Mouse (Mus musculus): Measurements from ENCODE around the gene Osgep. TPM values are rescaled to one million over a fixed set of nuclear protein-coding genes. Genes with fewer than 3 reads are reported as not detected.
A peak's percentile ranks its signal among the peaks of the same experiment; 100 is the strongest.
"Not testable (repeated sequence)": the region's sequence is repeated elsewhere in the genome, so short reads cannot be mapped to it uniquely, and the experiment has no call there.

Gene Osgep
- total and polyA plus RNA-seq, 2 experiments from 2014 or later: 93.3 to 106 TPM

- H3K9me3 ChIP-seq (replicated peaks; ENCODE audit: control insufficient read depth, low read length): no peaks in the 10 kb centered on the region
- H3K36me3 ChIP-seq (replicated peaks; ENCODE audit: control insufficient read depth, insufficient read depth, low read length): no peaks in the 10 kb centered on the region
- no peak overlapping the region for H3K4me3 ChIP-seq (ENCODE audit: low read depth, low read length)
- TF ChIP-seq EP300 (IDR thresholded peaks at IDR 0.05; ENCODE audit: low read depth) (no peak), CTCF (IDR thresholded peaks at IDR 0.05; ENCODE audit: low read depth) (no peak)
- 33% methylated on average over 1 of the region's 1 CpGs for WGBS
- no peak overlapping the region for H3K27ac ChIP-seq (ENCODE audit: low read depth)
- no peaks in the 10 kb centered on the region for H3K27me3 ChIP-seq (ENCODE audit: control insufficient read depth, insufficient read depth, low read length)
- DNase-seq (ENCODE audit: low spot score) (no peak), ATAC-seq (ENCODE audit: insufficient read depth, low read depth) (no peak)
- H3K9ac ChIP-seq (replicated peaks; ENCODE audit: low read depth, low read length): no peak overlapping the region
- H3K4me2 ChIP-seq (ENCODE audit: low read depth, low read length): 0 out of 2 replicates have a peak overlapping the region, but pooled peaks have one; percentile 22
- no peaks in the 10 kb centered on the region for H3K4me1 ChIP-seq (ENCODE audit: control insufficient read depth, insufficient read depth)
Observed at GRCm38 (mm10) chr14:50969041-50969440, 44.3 kb upstream of the Osgep start.

GRCm38 (mm10) chr14:50968216-50968980 is 43.7 kb upstream of the Osgep start:
- Histone ChIP-seq H3K36me3 (replicated peaks; ENCODE audit: control insufficient read depth, insufficient read depth, low read length) (no peaks in the 10 kb centered on the region), H3K9ac (replicated peaks; ENCODE audit: low read depth, low read length) (no peak overlapping the region), H3K4me3 (ENCODE audit: low read depth, low read length) (no peak overlapping the region), H3K4me2 (ENCODE audit: low read depth, low read length) (no peak overlapping the region), H3K9me3 (replicated peaks; ENCODE audit: control insufficient read depth, low read length) (no peaks in the 10 kb centered on the region), H3K27ac (ENCODE audit: low read depth) (no peak overlapping the region), H3K27me3 (ENCODE audit: control insufficient read depth, insufficient read depth, low read length) (no peaks in the 10 kb centered on the region), H3K4me1 (ENCODE audit: control insufficient read depth, insufficient read depth) (no peaks in the 10 kb centered on the region)
- 88% methylated on average over 5 of the region's 5 CpGs for WGBS
- TF ChIP-seq CTCF (IDR thresholded peaks at IDR 0.05; ENCODE audit: low read depth) (no peak), EP300 (IDR thresholded peaks at IDR 0.05; ENCODE audit: low read depth) (no peak)
- ATAC-seq (ENCODE audit: insufficient read depth, low read depth): no peak
- no peak for DNase-seq (ENCODE audit: low spot score)

- WGBS: 83% methylated on average over 5 of the region's 5 CpGs
- H3K27me3 ChIP-seq (ENCODE audit: control insufficient read depth, insufficient read depth, low read length); H3K9me3 ChIP-seq (replicated peaks; ENCODE audit: control insufficient read depth, low read length); H3K4me2 ChIP-seq (ENCODE audit: low read depth, low read length); H3K4me3 ChIP-seq (ENCODE audit: low read depth, low read length); H3K36me3 ChIP-seq (replicated peaks; ENCODE audit: control insufficient read depth, insufficient read depth, low read length); H3K9ac ChIP-seq (replicated peaks; ENCODE audit: low read depth, low read length); ATAC-seq (ENCODE audit: insufficient read depth, low read depth); DNase-seq (ENCODE audit: low spot score); H3K4me1 ChIP-seq (ENCODE audit: control insufficient read depth, insufficient read depth); H3K27ac ChIP-seq (ENCODE audit: low read depth): not testable (repeated sequence)
Observed at GRCm38 (mm10) chr14:50958289-50958995, 33.7 kb upstream of the Osgep start.

- 71% methylated on average over 3 of the region's 3 CpGs for WGBS
- H3K4me3 ChIP-seq (ENCODE audit: low read depth, low read length); H3K4me2 ChIP-seq (ENCODE audit: low read depth, low read length); H3K9ac ChIP-seq (replicated peaks; ENCODE audit: low read depth, low read length); DNase-seq (ENCODE audit: low spot score); H3K36me3 ChIP-seq (replicated peaks; ENCODE audit: control insufficient read depth, insufficient read depth, low read length); H3K9me3 ChIP-seq (replicated peaks; ENCODE audit: control insufficient read depth, low read length); H3K27ac ChIP-seq (ENCODE audit: low read depth); H3K27me3 ChIP-seq (ENCODE audit: control insufficient read depth, insufficient read depth, low read length); H3K4me1 ChIP-seq (ENCODE audit: control insufficient read depth, insufficient read depth); ATAC-seq (ENCODE audit: insufficient read depth, low read depth): not testable (repeated sequence)
Observed at GRCm38 (mm10) chr14:50957146-50957545, 32.5 kb upstream of the Osgep start.

- ATAC-seq (ENCODE audit: insufficient read depth, low read depth); DNase-seq (ENCODE audit: low spot score): not testable (repeated sequence)
- WGBS: 79% methylated on average over 6 of the region's 6 CpGs
Observed at GRCm38 (mm10) chr14:50956724-50957123, 32.0 kb upstream of the Osgep start.

GRCm38 (mm10) chr14:50955942-50956508 is 31.3 kb upstream of the Osgep start, which contains the start of gene Pnp2:
TSS of gene Pnp2 (plus strand) at chr14:50955992.
- Histone ChIP-seq H3K4me2 (ENCODE audit: low read depth, low read length) (peak within 1 kb of the TSS; percentile 43), H3K4me3 (ENCODE audit: low read depth, low read length) (peak within 1 kb of the TSS; percentile 19; the same call in 1 of the 2 replicates)
- not testable (repeated sequence) for H3K9me3 ChIP-seq (replicated peaks; ENCODE audit: control insufficient read depth, low read length); DNase-seq (ENCODE audit: low spot score); H3K27ac ChIP-seq (ENCODE audit: low read depth); H3K27me3 ChIP-seq (ENCODE audit: control insufficient read depth, insufficient read depth, low read length); H3K4me1 ChIP-seq (ENCODE audit: control insufficient read depth, insufficient read depth); H3K9ac ChIP-seq (replicated peaks; ENCODE audit: low read depth, low read length); H3K36me3 ChIP-seq (replicated peaks; ENCODE audit: control insufficient read depth, insufficient read depth, low read length)
- ATAC-seq (ENCODE audit: insufficient read depth, low read depth): peak; percentile 81
- 5% methylated on average over 19 of the region's 19 CpGs for WGBS

More at GRCm38 (mm10) chr14:50956724-50957123, 32.0 kb upstream of the Osgep start:
- H3K9me3 ChIP-seq (replicated peaks; ENCODE audit: control insufficient read depth, low read length); H3K9ac ChIP-seq (replicated peaks; ENCODE audit: low read depth, low read length); H3K4me3 ChIP-seq (ENCODE audit: low read depth, low read length); H3K36me3 ChIP-seq (replicated peaks; ENCODE audit: control insufficient read depth, insufficient read depth, low read length); H3K4me1 ChIP-seq (ENCODE audit: control insufficient read depth, insufficient read depth); H3K27ac ChIP-seq (ENCODE audit: low read depth); H3K27me3 ChIP-seq (ENCODE audit: control insufficient read depth, insufficient read depth, low read length): not testable (repeated sequence)
- H3K4me2 ChIP-seq (ENCODE audit: low read depth, low read length): peak overlapping the region; percentile 43; the same call in 1 of the 2 replicates

Data from heart, postnatal 0 days (tissue).